Mouse (Mus musculus): Measurements from ENCODE around the gene Pxylp1. TPM values are rescaled to one million over a fixed set of nuclear protein-coding genes. Genes with fewer than 3 reads are reported as not detected.
A peak's percentile ranks its signal among the peaks of the same experiment; 100 is the strongest.

Pxylp1 gene
- polyA plus RNA-seq, 1 experiment from 2014 or later = 31.3 TPM

DNA sequence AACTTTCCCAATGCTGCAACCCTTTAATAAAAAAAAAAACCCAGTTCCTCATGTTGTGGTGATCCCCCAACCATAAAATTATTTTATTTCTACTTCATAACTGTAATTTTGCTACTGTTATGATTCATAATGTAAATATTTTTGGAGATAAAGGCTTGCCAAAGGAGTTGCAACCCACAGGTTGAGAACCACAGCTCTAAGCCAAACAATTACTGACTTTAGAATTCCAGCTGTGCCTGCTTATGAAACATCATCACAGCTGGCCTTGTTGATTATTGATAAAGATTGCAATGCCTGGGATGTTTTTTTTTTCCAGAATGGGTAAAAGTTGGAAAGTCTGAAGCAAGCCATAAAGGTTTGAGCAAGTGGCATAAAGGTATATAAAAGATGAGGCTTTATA lies 6.5 kb upstream of the Pxylp1 start:
- Histone ChIP-seq H3K27ac (ENCODE audit: low read depth, low read length) (no peak overlapping the region), H3K9me3 (replicated peaks; ENCODE audit: control insufficient read depth, low read length) (no peaks in the 10 kb centered on the region), H3K27me3 (ENCODE audit: control insufficient read depth, insufficient read depth, low read length) (no peaks in the 10 kb centered on the region), H3K36me3 (ENCODE audit: control insufficient read depth, insufficient read depth, low read length) (no peaks in the 10 kb centered on the region), H3K9ac (ENCODE audit: low read depth, low read length) (no peak overlapping the region), H3K4me3 (ENCODE audit: low read depth, low read length) (no peak overlapping the region), H3K4me1 (ENCODE audit: control insufficient read depth, insufficient read depth, low read length) (no peaks in the 10 kb centered on the region), H3K4me2 (no peak overlapping the region)
- no peak for ATAC-seq (replicated peaks; ENCODE audit: insufficient number of reproducible peaks, low FRiP score, low TSS enrichment)

DNA sequence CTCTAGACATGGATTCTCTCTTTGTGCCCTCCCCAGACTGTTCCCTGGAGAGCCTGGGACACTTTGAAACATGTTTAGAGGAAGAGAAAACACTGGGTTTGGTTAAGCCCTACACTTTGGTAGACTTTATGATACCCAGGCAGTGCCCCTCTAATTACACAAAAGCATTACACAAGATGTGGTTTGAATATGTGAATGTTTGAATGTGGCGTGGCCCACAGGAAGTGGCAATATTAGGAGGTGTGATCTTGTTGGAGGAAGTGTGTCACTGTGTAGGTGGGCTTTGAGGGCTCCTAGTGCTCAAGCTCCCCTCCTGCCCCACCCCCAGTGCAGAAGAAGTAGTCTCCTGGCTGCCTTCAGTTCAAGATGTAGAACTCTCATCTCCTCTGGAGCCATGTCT lies 4.2 kb upstream of the Pxylp1 start:
- no peak overlapping the region for H3K27ac ChIP-seq (ENCODE audit: low read depth, low read length)
- no peaks in the 10 kb centered on the region for H3K36me3 ChIP-seq (ENCODE audit: control insufficient read depth, insufficient read depth, low read length)
- H3K27me3 ChIP-seq (ENCODE audit: control insufficient read depth, insufficient read depth, low read length) = no peaks in the 10 kb centered on the region
- no peak overlapping the region for H3K4me3 ChIP-seq (ENCODE audit: low read depth, low read length)
- H3K4me2 ChIP-seq = no peak overlapping the region
- H3K4me1 ChIP-seq (ENCODE audit: control insufficient read depth, insufficient read depth, low read length) = no peaks in the 10 kb centered on the region
- H3K9ac ChIP-seq (ENCODE audit: low read depth, low read length) = no peak overlapping the region
- no peaks in the 10 kb centered on the region for H3K9me3 ChIP-seq (replicated peaks; ENCODE audit: control insufficient read depth, low read length)
- no peak for ATAC-seq (replicated peaks; ENCODE audit: insufficient number of reproducible peaks, low FRiP score, low TSS enrichment)
- WGBS (ENCODE audit: insufficient replicate concordance) = 96% methylated on average over 1 of the region's 1 CpGs

- no peak overlapping the region for H3K4me2 ChIP-seq
- no peak overlapping the region for H3K4me3 ChIP-seq (ENCODE audit: low read depth, low read length)
- ATAC-seq (replicated peaks; ENCODE audit: insufficient number of reproducible peaks, low FRiP score, low TSS enrichment) = no peak
- no peaks in the 10 kb centered on the region for H3K9me3 ChIP-seq (replicated peaks; ENCODE audit: control insufficient read depth, low read length)
- WGBS (ENCODE audit: insufficient replicate concordance) = 79% methylated on average over 5 of the region's 5 CpGs
- no peak overlapping the region for H3K27ac ChIP-seq (ENCODE audit: low read depth, low read length)
- no peaks in the 10 kb centered on the region for H3K36me3 ChIP-seq (ENCODE audit: control insufficient read depth, insufficient read depth, low read length)
- H3K9ac ChIP-seq (ENCODE audit: low read depth, low read length) = no peak overlapping the region
- no peaks in the 10 kb centered on the region; the same call in 1 of the 2 replicates for H3K4me1 ChIP-seq (ENCODE audit: control insufficient read depth, insufficient read depth, low read length)
- peaks cover 8% of the 10 kb centered on the region for H3K27me3 ChIP-seq (ENCODE audit: control insufficient read depth, insufficient read depth, low read length)
Measured at GRCm38 (mm10) chr9:96893582-96893981, 1.1 kb upstream of the Pxylp1 start.

DNA sequence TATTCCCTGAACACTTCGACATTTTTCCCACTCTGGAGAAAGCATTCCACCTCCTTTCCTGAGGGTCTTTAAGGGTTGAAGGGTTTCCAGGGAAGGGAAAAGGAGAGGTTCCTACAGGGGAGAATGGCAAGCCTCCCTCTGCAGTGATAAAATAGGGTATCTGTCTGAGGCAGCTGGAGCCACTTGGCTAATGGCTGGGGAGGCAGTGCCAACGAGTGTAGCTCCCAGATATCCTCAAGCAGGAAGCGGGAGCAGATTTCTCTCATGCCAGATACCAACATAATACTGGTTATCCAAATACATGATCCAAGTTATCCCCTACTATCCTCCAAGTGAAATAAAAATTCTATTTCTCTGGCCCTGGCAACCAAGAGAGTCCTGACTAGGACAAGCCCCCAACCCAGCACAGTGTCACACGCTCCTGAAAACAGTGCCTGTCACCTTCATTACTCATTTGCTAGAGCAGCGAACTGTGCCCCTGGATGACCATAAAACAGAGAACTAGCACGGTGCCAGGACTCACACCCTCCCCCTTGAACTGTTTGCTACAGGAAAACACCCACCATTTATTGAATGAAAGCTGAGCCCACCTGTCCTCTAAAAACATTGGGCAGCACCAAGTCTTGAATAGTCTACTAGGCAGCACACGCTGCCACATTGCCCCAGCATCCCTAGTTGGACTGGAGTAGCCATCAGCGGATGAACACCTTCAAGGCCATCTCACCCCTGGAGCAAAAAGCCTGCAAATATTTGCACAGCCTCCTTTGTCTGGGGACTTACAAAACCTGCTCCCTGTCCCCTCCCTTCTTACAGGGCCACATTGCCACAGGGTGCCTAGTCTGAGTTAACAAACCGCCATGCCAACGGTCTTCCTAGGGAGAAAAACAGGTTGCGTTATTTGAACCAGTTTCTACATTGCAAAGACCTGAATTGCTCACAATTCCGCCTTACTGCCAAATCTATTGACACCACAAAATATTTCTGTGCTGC lies 833 bp downstream of the Pxylp1 start:
- Histone ChIP-seq H3K36me3 (ENCODE audit: control insufficient read depth, insufficient read depth, low read length) (no peaks in the 10 kb centered on the region), H3K9me3 (replicated peaks; ENCODE audit: control insufficient read depth, low read length) (no peaks in the 10 kb centered on the region), H3K27me3 (ENCODE audit: control insufficient read depth, insufficient read depth, low read length) (peaks cover 9% of the 10 kb centered on the region), H3K4me3 (ENCODE audit: low read depth, low read length) (no peak overlapping the region), H3K27ac (ENCODE audit: low read depth, low read length) (no peak overlapping the region), H3K4me1 (ENCODE audit: control insufficient read depth, insufficient read depth, low read length) (peaks cover 15% of the 10 kb centered on the region), H3K9ac (ENCODE audit: low read depth, low read length) (no peak overlapping the region), H3K4me2 (no peak overlapping the region)
- ATAC-seq (replicated peaks; ENCODE audit: insufficient number of reproducible peaks, low FRiP score, low TSS enrichment) = no peak
- 70% methylated on average over 12 of the region's 12 CpGs for WGBS (ENCODE audit: insufficient replicate concordance)

- no peak for ATAC-seq (replicated peaks; ENCODE audit: insufficient number of reproducible peaks, low FRiP score, low TSS enrichment)
- Histone ChIP-seq H3K9ac (ENCODE audit: low read depth, low read length) (no peak overlapping the region), H3K36me3 (ENCODE audit: control insufficient read depth, insufficient read depth, low read length) (no peaks in the 10 kb centered on the region), H3K4me3 (ENCODE audit: low read depth, low read length) (no peak overlapping the region), H3K9me3 (replicated peaks; ENCODE audit: control insufficient read depth, low read length) (no peaks in the 10 kb centered on the region), H3K4me2 (no peak overlapping the region), H3K27me3 (ENCODE audit: control insufficient read depth, insufficient read depth, low read length) (peaks cover 9% of the 10 kb centered on the region), H3K4me1 (ENCODE audit: control insufficient read depth, insufficient read depth, low read length) (peaks cover 22% of the 10 kb centered on the region), H3K27ac (ENCODE audit: low read depth, low read length) (no peak overlapping the region)
- 85% methylated on average over 6 of the region's 6 CpGs for whole genome bisulfite sequencing (ENCODE audit: insufficient replicate concordance)
Measured at GRCm38 (mm10) chr9:96890756-96891155, 1.7 kb downstream of the Pxylp1 start.

DNA sequence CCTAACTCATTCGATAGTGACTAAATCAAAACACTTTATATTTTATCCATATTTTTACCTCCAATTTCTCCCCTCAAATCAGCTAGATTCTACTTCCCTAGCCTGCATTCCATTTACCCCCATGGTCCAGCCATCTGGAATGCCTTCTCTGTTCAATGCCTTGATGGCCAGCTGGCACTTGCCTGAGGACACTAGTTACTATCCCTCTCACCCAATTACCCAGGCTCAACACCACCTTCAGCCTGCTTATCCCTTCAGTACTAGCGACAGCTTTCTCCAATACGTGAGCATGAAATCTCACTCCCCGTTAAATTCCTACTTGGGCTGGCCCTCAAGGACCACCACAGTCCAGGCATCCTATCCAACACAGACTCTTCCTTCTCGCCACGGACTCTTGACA lies 2.2 kb downstream of the Pxylp1 start:
- Histone ChIP-seq H3K9me3 (replicated peaks; ENCODE audit: control insufficient read depth, low read length) (no peaks in the 10 kb centered on the region), H3K4me3 (ENCODE audit: low read depth, low read length) (no peak overlapping the region), H3K27ac (ENCODE audit: low read depth, low read length) (no peak overlapping the region), H3K27me3 (ENCODE audit: control insufficient read depth, insufficient read depth, low read length) (peaks cover 9% of the 10 kb centered on the region), H3K4me2 (peak overlapping the region; percentile 89; the same call in 1 of the 2 replicates), H3K9ac (ENCODE audit: low read depth, low read length) (peak overlapping the region; percentile 86; the same call in 1 of the 2 replicates), H3K36me3 (ENCODE audit: control insufficient read depth, insufficient read depth, low read length) (no peaks in the 10 kb centered on the region), H3K4me1 (ENCODE audit: control insufficient read depth, insufficient read depth, low read length) (peaks cover 24% of the 10 kb centered on the region)
- 79% methylated on average over 6 of the region's 6 CpGs for WGBS (ENCODE audit: insufficient replicate concordance)
- ATAC-seq (replicated peaks; ENCODE audit: insufficient number of reproducible peaks, low FRiP score, low TSS enrichment) = no peak

GRCm38 (mm10) chr9:96889345-96890021 lies 3.0 kb downstream of the Pxylp1 start:
- H3K9ac ChIP-seq (ENCODE audit: low read depth, low read length) = peak overlapping the region; percentile 86
- H3K9me3 ChIP-seq (replicated peaks; ENCODE audit: control insufficient read depth, low read length) = no peaks in the 10 kb centered on the region
- H3K4me2 ChIP-seq = peak overlapping the region; percentile 89
- H3K27me3 ChIP-seq (ENCODE audit: control insufficient read depth, insufficient read depth, low read length) = peaks cover 9% of the 10 kb centered on the region
- 0 out of 2 replicates have a peak overlapping the region, but pooled peaks have one; percentile 6 for H3K27ac ChIP-seq (ENCODE audit: low read depth, low read length)
- under 1% methylated on average over 65 of the region's 66 CpGs for whole genome bisulfite sequencing (ENCODE audit: insufficient replicate concordance)
- no peaks in the 10 kb centered on the region for H3K36me3 ChIP-seq (ENCODE audit: control insufficient read depth, insufficient read depth, low read length)
- peaks cover 28% of the 10 kb centered on the region for H3K4me1 ChIP-seq (ENCODE audit: control insufficient read depth, insufficient read depth, low read length)
- peak overlapping the region; percentile 69 for H3K4me3 ChIP-seq (ENCODE audit: low read depth, low read length)
- ATAC-seq (replicated peaks; ENCODE audit: insufficient number of reproducible peaks, low FRiP score, low TSS enrichment) = peak; percentile 77

- under 1% methylated on average over 37 of the region's 37 CpGs for WGBS (ENCODE audit: insufficient replicate concordance)
- Histone ChIP-seq H3K27me3 (ENCODE audit: control insufficient read depth, insufficient read depth, low read length) (peaks cover 9% of the 10 kb centered on the region), H3K27ac (ENCODE audit: low read depth, low read length) (0 out of 2 replicates have a peak overlapping the region, but pooled peaks have one; percentile 46), H3K9ac (ENCODE audit: low read depth, low read length) (peak overlapping the region; percentile 86), H3K4me2 (peak overlapping the region; percentile 89), H3K9me3 (replicated peaks; ENCODE audit: control insufficient read depth, low read length) (no peaks in the 10 kb centered on the region), H3K36me3 (ENCODE audit: control insufficient read depth, insufficient read depth, low read length) (no peaks in the 10 kb centered on the region), H3K4me3 (ENCODE audit: low read depth, low read length) (peak overlapping the region; percentile 69), H3K4me1 (ENCODE audit: control insufficient read depth, insufficient read depth, low read length) (peaks cover 28% of the 10 kb centered on the region)
- peak; percentile 16; the same call in 1 of the 2 replicates for ATAC-seq (replicated peaks; ENCODE audit: insufficient number of reproducible peaks, low FRiP score, low TSS enrichment)
Measured at GRCm38 (mm10) chr9:96888742-96889344, 3.6 kb downstream of the Pxylp1 start.

Measured in heart, embryonic 11.5 days (tissue).